Mouse (Mus musculus): Measurements from ENCODE around the gene Arhgef28. TPM values are rescaled to one million over a fixed set of nuclear protein-coding genes. Genes with fewer than 3 reads are reported as not detected.

Gene Arhgef28
- polyA plus RNA-seq, 1 experiment from 2014 or later = 9.4 TPM

DNA sequence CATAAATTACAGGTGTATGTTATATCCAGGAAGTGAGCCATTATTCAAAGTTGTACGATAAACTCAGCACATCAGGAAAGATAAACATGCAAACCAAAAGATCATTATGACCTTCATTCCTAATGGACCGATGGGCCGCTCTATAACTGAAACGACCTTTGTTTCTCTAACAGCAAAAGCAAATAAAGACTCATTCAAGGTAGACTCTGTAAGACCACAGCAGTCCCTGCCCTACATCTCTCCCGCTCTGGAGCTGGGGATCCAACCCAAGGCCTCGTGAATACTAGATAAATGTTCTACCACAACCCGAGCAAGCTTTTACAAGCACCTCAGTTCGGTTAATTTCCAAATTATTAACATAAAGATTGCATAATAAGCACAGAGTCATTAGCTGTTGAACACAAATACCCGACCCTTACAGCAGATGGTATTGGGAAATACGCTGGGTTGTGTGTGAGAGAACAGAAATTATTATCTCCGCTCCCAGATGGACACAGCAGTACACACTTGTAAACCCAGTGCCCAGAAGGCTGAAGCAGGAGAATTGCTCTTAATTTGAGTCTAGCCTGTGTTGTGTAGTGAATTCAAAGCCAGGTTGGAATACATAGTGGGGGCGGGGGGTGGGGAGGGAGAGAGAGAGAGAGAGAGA lies 113.8 kb downstream of the Arhgef28 start:
- Histone ChIP-seq H3K9ac (ENCODE audit: low read depth, low read length) (no peak overlapping the region), H3K27me3 (replicated peaks; ENCODE audit: control insufficient read depth, insufficient read depth, low read length) (no peaks in the 10 kb centered on the region), H3K36me3 (ENCODE audit: control insufficient read depth, insufficient read depth, low read length) (no peaks in the 10 kb centered on the region), H3K27ac (replicated peaks; ENCODE audit: low read depth, low read length) (no peak overlapping the region), H3K4me2 (ENCODE audit: low read depth, low read length) (no peak overlapping the region), H3K4me3 (ENCODE audit: low read depth, low read length) (no peak overlapping the region), H3K9me3 (ENCODE audit: control insufficient read depth, low read length) (no peaks in the 10 kb centered on the region), H3K4me1 (ENCODE audit: control insufficient read depth, insufficient read depth, low read length) (peaks cover 12% of the 10 kb centered on the region)
- no peak for ATAC-seq (ENCODE audit: low read depth)
- DNase-seq (ENCODE audit: low spot score) = no peak
- 89% methylated on average over 12 of the region's 12 CpGs for WGBS

DNA sequence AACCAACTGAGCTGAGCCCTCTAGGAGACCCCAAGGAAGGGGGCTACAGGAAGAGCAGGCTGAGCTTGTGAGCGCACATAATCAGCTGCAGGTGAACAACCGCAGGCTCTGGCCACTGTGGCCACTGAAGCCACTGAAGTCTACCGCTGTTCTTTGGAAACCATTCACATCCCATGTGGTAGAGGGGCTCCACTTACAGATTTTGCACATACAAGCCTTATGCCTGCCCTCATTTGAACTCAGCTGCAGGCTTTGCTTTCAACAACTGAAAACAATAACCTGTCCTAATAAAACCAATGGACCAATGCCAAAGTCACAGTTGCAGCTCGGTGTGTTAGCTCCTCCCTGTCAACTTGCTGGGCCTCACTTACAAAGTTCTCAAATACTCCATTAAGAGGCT lies 126.6 kb downstream of the Arhgef28 start:
- Histone ChIP-seq H3K4me1 (ENCODE audit: control insufficient read depth, insufficient read depth, low read length) (peaks cover 5% of the 10 kb centered on the region), H3K27me3 (replicated peaks; ENCODE audit: control insufficient read depth, insufficient read depth, low read length) (no peaks in the 10 kb centered on the region), H3K36me3 (ENCODE audit: control insufficient read depth, insufficient read depth, low read length) (no peaks in the 10 kb centered on the region), H3K4me3 (ENCODE audit: low read depth, low read length) (no peak overlapping the region), H3K27ac (replicated peaks; ENCODE audit: low read depth, low read length) (no peak overlapping the region), H3K9me3 (ENCODE audit: control insufficient read depth, low read length) (no peaks in the 10 kb centered on the region), H3K9ac (ENCODE audit: low read depth, low read length) (no peak overlapping the region), H3K4me2 (ENCODE audit: low read depth, low read length) (no peak overlapping the region)
- DNase-seq (ENCODE audit: low spot score) (no peak), ATAC-seq (ENCODE audit: low read depth) (no peak)
- WGBS = 54% methylated on average over 4 of the region's 4 CpGs

DNA sequence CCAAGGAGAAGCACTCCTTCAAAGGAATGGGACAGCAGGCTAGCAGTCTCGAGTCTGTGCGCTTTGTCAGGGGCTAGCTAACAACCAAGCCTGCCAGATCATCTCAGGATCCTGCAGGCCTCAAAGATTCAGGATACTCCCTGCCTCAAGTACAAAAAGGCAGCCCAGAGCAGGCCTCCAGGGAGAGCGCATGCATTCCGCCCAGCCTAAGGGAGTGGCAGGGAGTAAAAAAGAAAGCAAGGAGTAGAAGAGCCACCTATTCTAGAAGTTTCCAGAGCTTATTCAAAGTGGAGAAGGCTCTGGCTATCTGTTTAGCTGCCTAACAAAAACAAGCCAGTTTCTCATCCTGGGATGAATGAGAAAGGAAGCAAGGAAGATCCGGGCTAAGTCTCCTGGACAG lies 128.0 kb downstream of the Arhgef28 start:
- ATAC-seq (ENCODE audit: low read depth) (no peak), DNase-seq (ENCODE audit: low spot score) (no peak)
- no peak overlapping the region for H3K4me2 ChIP-seq (ENCODE audit: low read depth, low read length)
- no peak overlapping the region for H3K4me3 ChIP-seq (ENCODE audit: low read depth, low read length)
- H3K9me3 ChIP-seq (ENCODE audit: control insufficient read depth, low read length) = no peaks in the 10 kb centered on the region
- H3K36me3 ChIP-seq (ENCODE audit: control insufficient read depth, insufficient read depth, low read length) = no peaks in the 10 kb centered on the region
- H3K27ac ChIP-seq (replicated peaks; ENCODE audit: low read depth, low read length) = no peak overlapping the region; the same call in 1 of the 2 replicates
- peaks cover 5% of the 10 kb centered on the region for H3K4me1 ChIP-seq (ENCODE audit: control insufficient read depth, insufficient read depth, low read length)
- WGBS = 85% methylated on average over 5 of the region's 5 CpGs
- H3K9ac ChIP-seq (ENCODE audit: low read depth, low read length) = no peak overlapping the region
- no peaks in the 10 kb centered on the region for H3K27me3 ChIP-seq (replicated peaks; ENCODE audit: control insufficient read depth, insufficient read depth, low read length)

DNA sequence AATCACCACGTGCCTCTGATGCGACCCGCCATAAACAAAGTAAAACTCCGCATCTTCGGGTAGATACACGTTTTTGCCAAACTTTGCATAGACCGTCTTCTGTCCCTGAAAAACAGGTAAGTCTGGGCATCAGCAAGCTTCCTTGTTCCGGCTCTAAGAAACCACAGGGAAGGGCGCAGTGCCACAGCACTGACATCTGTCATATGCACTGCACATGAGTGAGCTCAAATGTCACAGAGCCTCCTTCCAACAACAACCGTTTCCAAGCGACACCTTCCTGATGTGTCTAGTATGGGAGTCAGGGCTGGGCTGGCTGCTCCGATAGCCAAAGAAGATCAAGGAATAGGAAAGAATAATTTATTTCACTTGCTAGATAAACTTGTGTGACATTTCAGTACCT lies 129.0 kb downstream of the Arhgef28 start:
- no peak overlapping the region for H3K4me3 ChIP-seq (ENCODE audit: low read depth, low read length)
- WGBS = 83% methylated on average over 12 of the region's 12 CpGs
- no peaks in the 10 kb centered on the region for H3K27me3 ChIP-seq (replicated peaks; ENCODE audit: control insufficient read depth, insufficient read depth, low read length)
- peaks cover 5% of the 10 kb centered on the region for H3K4me1 ChIP-seq (ENCODE audit: control insufficient read depth, insufficient read depth, low read length)
- no peak overlapping the region for H3K4me2 ChIP-seq (ENCODE audit: low read depth, low read length)
- peak; percentile 58 for DNase-seq (ENCODE audit: low spot score)
- no peaks in the 10 kb centered on the region for H3K36me3 ChIP-seq (ENCODE audit: control insufficient read depth, insufficient read depth, low read length)
- peak; percentile 55; the same call in 1 of the 2 replicates for ATAC-seq (ENCODE audit: low read depth)
- no peak overlapping the region for H3K27ac ChIP-seq (replicated peaks; ENCODE audit: low read depth, low read length)
- H3K9me3 ChIP-seq (ENCODE audit: control insufficient read depth, low read length) = no peaks in the 10 kb centered on the region
- no peak overlapping the region for H3K9ac ChIP-seq (ENCODE audit: low read depth, low read length)

DNA sequence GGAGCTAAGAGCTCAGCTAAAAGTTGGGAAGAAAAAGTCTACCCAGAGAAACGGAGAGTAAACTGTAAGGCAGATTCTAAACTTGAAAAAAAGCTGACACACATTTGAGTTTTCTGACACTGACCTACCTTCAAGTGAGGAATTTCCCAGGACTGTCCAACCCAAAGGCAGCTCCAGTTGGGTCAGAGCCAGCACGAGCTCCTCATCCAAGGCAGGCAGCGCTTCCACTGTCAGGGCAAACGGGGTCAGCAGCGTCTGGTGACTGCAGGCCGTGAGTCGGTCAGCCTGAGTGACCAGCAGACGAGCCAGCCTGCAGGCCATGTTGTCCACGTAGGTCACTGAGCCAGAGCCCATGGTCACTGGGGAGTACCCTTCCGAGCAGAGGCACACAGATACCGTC lies 131.4 kb downstream of the Arhgef28 start:
- Histone ChIP-seq H3K9ac (ENCODE audit: low read depth, low read length) (no peak overlapping the region), H3K9me3 (ENCODE audit: control insufficient read depth, low read length) (no peaks in the 10 kb centered on the region), H3K27ac (replicated peaks; ENCODE audit: low read depth, low read length) (no peak overlapping the region), H3K4me1 (ENCODE audit: control insufficient read depth, insufficient read depth, low read length) (peaks cover 4% of the 10 kb centered on the region; the same call in 1 of the 2 replicates), H3K4me2 (ENCODE audit: low read depth, low read length) (no peak overlapping the region), H3K36me3 (ENCODE audit: control insufficient read depth, insufficient read depth, low read length) (no peaks in the 10 kb centered on the region), H3K4me3 (ENCODE audit: low read depth, low read length) (no peak overlapping the region), H3K27me3 (replicated peaks; ENCODE audit: control insufficient read depth, insufficient read depth, low read length) (no peaks in the 10 kb centered on the region)
- ATAC-seq (ENCODE audit: low read depth) = no peak
- WGBS = 52% methylated on average over 11 of the region's 11 CpGs
- no peak for DNase-seq (ENCODE audit: low spot score)

DNA sequence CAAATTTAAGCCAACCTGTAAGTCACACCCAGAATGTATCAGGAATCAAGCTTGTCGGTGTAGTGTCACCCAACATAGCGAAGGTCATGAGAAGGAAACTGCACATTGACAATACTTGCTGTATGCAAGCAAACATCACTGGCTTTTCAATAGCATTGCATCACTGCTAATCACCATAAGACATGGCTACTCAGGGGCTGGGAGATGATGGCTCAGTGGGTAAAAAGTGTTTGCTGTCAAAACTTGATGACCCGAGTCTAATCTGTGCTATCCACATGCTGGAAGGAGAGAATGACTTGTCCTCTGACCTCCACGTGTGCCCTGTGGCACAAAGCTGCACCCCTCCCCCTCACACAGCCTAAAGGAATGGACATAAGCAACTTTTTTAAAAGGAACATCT lies 133.0 kb downstream of the Arhgef28 start:
- Histone ChIP-seq H3K4me1 (ENCODE audit: control insufficient read depth, insufficient read depth, low read length) (no peaks in the 10 kb centered on the region), H3K9me3 (ENCODE audit: control insufficient read depth, low read length) (no peaks in the 10 kb centered on the region), H3K4me2 (ENCODE audit: low read depth, low read length) (no peak overlapping the region), H3K27ac (replicated peaks; ENCODE audit: low read depth, low read length) (no peak overlapping the region), H3K4me3 (ENCODE audit: low read depth, low read length) (no peak overlapping the region), H3K9ac (ENCODE audit: low read depth, low read length) (no peak overlapping the region), H3K36me3 (ENCODE audit: control insufficient read depth, insufficient read depth, low read length) (no peaks in the 10 kb centered on the region), H3K27me3 (replicated peaks; ENCODE audit: control insufficient read depth, insufficient read depth, low read length) (no peaks in the 10 kb centered on the region)
- 64% methylated on average over 4 of the region's 4 CpGs for WGBS
- DNase-seq (ENCODE audit: low spot score) = no peak
- ATAC-seq (ENCODE audit: low read depth) = no peak

DNA sequence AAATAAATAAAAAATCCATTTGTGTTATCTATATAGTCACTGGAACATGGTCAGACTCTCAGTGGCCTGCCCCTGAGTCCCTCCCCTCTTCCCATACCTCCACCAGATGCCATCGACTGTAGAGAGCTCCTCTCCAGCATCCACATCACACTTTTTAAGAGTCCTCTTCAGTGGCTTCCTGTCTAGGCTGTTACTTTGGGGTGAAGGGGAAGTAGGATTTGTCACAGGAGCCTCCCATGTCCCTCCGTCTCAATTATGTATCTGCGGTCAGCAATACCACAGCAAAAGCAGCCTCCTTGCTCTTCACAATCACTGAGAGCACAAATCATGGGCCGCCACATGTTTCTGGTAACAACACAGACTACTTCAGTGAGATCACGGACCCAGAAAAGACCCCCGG lies 135.8 kb downstream of the Arhgef28 start:
- no peak overlapping the region for H3K4me2 ChIP-seq (ENCODE audit: low read depth, low read length)
- 0 out of 2 replicates have a peak, but pooled peaks cover 10% of the 10 kb centered on the region for H3K4me1 ChIP-seq (ENCODE audit: control insufficient read depth, insufficient read depth, low read length)
- no peaks in the 10 kb centered on the region for H3K27me3 ChIP-seq (replicated peaks; ENCODE audit: control insufficient read depth, insufficient read depth, low read length)
- ATAC-seq (ENCODE audit: low read depth) (no peak), DNase-seq (ENCODE audit: low spot score) (no peak)
- 90% methylated on average over 6 of the region's 6 CpGs for WGBS
- H3K4me3 ChIP-seq (ENCODE audit: low read depth, low read length) = no peak overlapping the region
- H3K27ac ChIP-seq (replicated peaks; ENCODE audit: low read depth, low read length) = no peak overlapping the region
- no peaks in the 10 kb centered on the region for H3K36me3 ChIP-seq (ENCODE audit: control insufficient read depth, insufficient read depth, low read length)
- no peak overlapping the region for H3K9ac ChIP-seq (ENCODE audit: low read depth, low read length)
- no peaks in the 10 kb centered on the region for H3K9me3 ChIP-seq (ENCODE audit: control insufficient read depth, low read length)

DNA sequence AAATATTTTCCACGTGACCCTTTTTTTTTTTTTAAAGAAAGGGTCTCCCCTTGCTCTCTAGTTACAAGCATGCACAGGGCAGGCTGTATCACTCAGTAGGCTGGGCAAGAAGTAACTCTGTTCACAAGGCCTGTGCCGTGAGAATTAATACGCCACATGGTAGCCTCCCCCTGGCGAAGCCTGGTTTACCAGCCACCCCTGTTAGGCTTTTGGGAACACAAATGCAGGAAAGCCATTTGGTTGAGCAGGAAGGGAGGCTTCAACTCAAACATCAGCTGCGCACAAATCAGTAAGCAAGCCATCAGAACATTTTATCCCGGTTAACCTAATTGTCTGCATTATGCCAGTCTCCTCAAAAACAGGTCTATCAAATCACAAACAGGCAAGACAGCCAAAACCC lies 136.6 kb downstream of the Arhgef28 start:
- H3K36me3 ChIP-seq (ENCODE audit: control insufficient read depth, insufficient read depth, low read length) = no peaks in the 10 kb centered on the region
- DNase-seq (ENCODE audit: low spot score) = no peak
- no peaks in the 10 kb centered on the region for H3K9me3 ChIP-seq (ENCODE audit: control insufficient read depth, low read length)
- 82% methylated on average over 6 of the region's 6 CpGs for WGBS
- no peak for ATAC-seq (ENCODE audit: low read depth)
- no peak overlapping the region for H3K4me3 ChIP-seq (ENCODE audit: low read depth, low read length)
- H3K27ac ChIP-seq (replicated peaks; ENCODE audit: low read depth, low read length) = no peak overlapping the region
- no peak overlapping the region for H3K9ac ChIP-seq (ENCODE audit: low read depth, low read length)
- H3K4me1 ChIP-seq (ENCODE audit: control insufficient read depth, insufficient read depth, low read length) = 0 out of 2 replicates have a peak, but pooled peaks cover 10% of the 10 kb centered on the region
- no peaks in the 10 kb centered on the region for H3K27me3 ChIP-seq (replicated peaks; ENCODE audit: control insufficient read depth, insufficient read depth, low read length)
- no peak overlapping the region for H3K4me2 ChIP-seq (ENCODE audit: low read depth, low read length)

DNA sequence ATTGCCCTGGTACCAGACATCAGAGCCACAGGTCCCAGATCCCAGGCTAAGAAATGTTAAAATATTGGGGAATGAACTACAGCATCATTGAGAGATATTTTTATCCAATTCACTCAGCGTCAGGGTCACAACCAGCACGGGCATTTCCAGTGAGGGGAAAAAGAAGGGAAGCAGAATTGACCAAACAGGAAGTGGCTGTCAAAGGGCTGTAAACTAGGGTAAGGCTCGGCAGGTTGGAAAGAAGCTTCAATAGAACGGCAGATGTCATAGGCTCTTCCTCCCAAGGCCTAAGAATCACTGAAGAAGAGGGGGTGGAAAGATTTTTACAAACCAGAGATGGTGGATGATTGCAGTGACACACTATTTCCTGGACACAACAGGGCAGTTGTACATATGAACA lies 143.4 kb downstream of the Arhgef28 start:
- H3K9ac ChIP-seq (ENCODE audit: low read depth, low read length) = no peak overlapping the region
- WGBS = 57% methylated on average over 4 of the region's 4 CpGs
- no peak for DNase-seq (ENCODE audit: low spot score)
- H3K27ac ChIP-seq (replicated peaks; ENCODE audit: low read depth, low read length) = no peak overlapping the region
- H3K4me3 ChIP-seq (ENCODE audit: low read depth, low read length) = no peak overlapping the region
- no peaks in the 10 kb centered on the region for H3K9me3 ChIP-seq (ENCODE audit: control insufficient read depth, low read length)
- no peaks in the 10 kb centered on the region for H3K36me3 ChIP-seq (ENCODE audit: control insufficient read depth, insufficient read depth, low read length)
- H3K27me3 ChIP-seq (replicated peaks; ENCODE audit: control insufficient read depth, insufficient read depth, low read length) = no peaks in the 10 kb centered on the region
- no peak overlapping the region for H3K4me2 ChIP-seq (ENCODE audit: low read depth, low read length)
- no peak for ATAC-seq (ENCODE audit: low read depth)
- H3K4me1 ChIP-seq (ENCODE audit: control insufficient read depth, insufficient read depth, low read length) = 0 out of 2 replicates have a peak, but pooled peaks cover 10% of the 10 kb centered on the region

Measured in embryonic facial prominence, embryonic 14.5 days (tissue).